Mouse (Mus musculus): Measurements from ENCODE around the gene Kcnk3. TPM values are rescaled to one million over a fixed set of nuclear protein-coding genes. Genes with fewer than 3 reads are reported as not detected.

Kcnk3 gene
- total RNA-seq, 1 experiment, result 0.31 TPM

GRCm38 (mm10) chr5:30556284-30556683, 31.7 kb upstream of the Kcnk3 start:
- no peaks in the 10 kb centered on the region for H3K36me3 ChIP-seq (ENCODE audit: control insufficient read depth, insufficient read depth, low read length, poor library complexity, severe bottlenecking)
- no peaks in the 10 kb centered on the region for H3K4me1 ChIP-seq (ENCODE audit: control insufficient read depth in 2 of 2, insufficient read depth in 2 of 2, low read length in 2 of 2, poor library complexity in 1 of 2)
- no peaks in the 10 kb centered on the region for H3K9me3 ChIP-seq (ENCODE audit: control insufficient read depth, insufficient read depth, low read depth, low read length)
- in situ Hi-C loops (cut with MboI; ENCODE audit: low sequenced_read_pairs in 2 of 2, unreplicated experiment in 2 of 2), result no loop called here
- DNase-seq (ENCODE audit: low read depth, low spot score), result no peak
- no peak for TF ChIP-seq ZC3H11A (IDR thresholded peaks at IDR 0.05; ENCODE audit: borderline replicate concordance, low read depth, low read length)
- TF ChIP-seq MAFK (IDR thresholded peaks at IDR 0.05; ENCODE audit: insufficient read depth, low read depth, low read length), result no peak
- no peak overlapping the region for H3K4me3 ChIP-seq (ENCODE audit: insufficient read depth in 1 of 2, low read depth in 1 of 2, low read length in 2 of 2, poor library complexity in 1 of 2, severe bottlenecking in 1 of 2)
- no peak overlapping the region for H3K9ac ChIP-seq (ENCODE audit: insufficient read depth, low read depth, low read length, poor library complexity, severe bottlenecking)
- H3K27ac ChIP-seq (ENCODE audit: insufficient read depth, low read depth, low read length, poor library complexity, severe bottlenecking), result no peak overlapping the region

GRCm38 (mm10) chr5:30559421-30559820, 28.5 kb upstream of the Kcnk3 start:
- in situ Hi-C loops (cut with MboI; ENCODE audit: low sequenced_read_pairs in 2 of 2, unreplicated experiment in 2 of 2), result no loop called here
- H3K36me3 ChIP-seq (ENCODE audit: control insufficient read depth, insufficient read depth, low read length, poor library complexity, severe bottlenecking), result no peaks in the 10 kb centered on the region
- no peak overlapping the region for H3K9ac ChIP-seq (ENCODE audit: insufficient read depth, low read depth, low read length, poor library complexity, severe bottlenecking)
- no peak for DNase-seq (ENCODE audit: low read depth, low spot score)
- TF ChIP-seq ZC3H11A (IDR thresholded peaks at IDR 0.05; ENCODE audit: borderline replicate concordance, low read depth, low read length), result no peak
- TF ChIP-seq ZNF384 (IDR thresholded peaks at IDR 0.05; ENCODE audit: low read depth, low read length), result no peak
- no peak for TF ChIP-seq MAFK (IDR thresholded peaks at IDR 0.05; ENCODE audit: insufficient read depth, low read depth, low read length)
- no peak for TF ChIP-seq HCFC1 (IDR thresholded peaks at IDR 0.05; ENCODE audit: borderline replicate concordance, insufficient read depth, low read length)
- TF ChIP-seq CHD2 (IDR thresholded peaks at IDR 0.05; ENCODE audit: low read depth, low read length), result no peak
- H3K9me3 ChIP-seq (ENCODE audit: control insufficient read depth, insufficient read depth, low read depth, low read length), result no peaks in the 10 kb centered on the region
- no peak overlapping the region for H3K4me3 ChIP-seq (ENCODE audit: insufficient read depth in 1 of 2, low read depth in 1 of 2, low read length in 2 of 2, poor library complexity in 1 of 2, severe bottlenecking in 1 of 2)
- H3K27ac ChIP-seq (ENCODE audit: insufficient read depth, low read depth, low read length, poor library complexity, severe bottlenecking), result no peak overlapping the region
- H3K4me1 ChIP-seq (ENCODE audit: control insufficient read depth in 2 of 2, insufficient read depth in 2 of 2, low read length in 2 of 2, poor library complexity in 1 of 2), result no peaks in the 10 kb centered on the region

- no peaks in the 10 kb centered on the region for H3K9me3 ChIP-seq (ENCODE audit: control insufficient read depth, insufficient read depth, low read depth, low read length)
- in situ Hi-C loops (cut with MboI; ENCODE audit: low sequenced_read_pairs in 2 of 2, unreplicated experiment in 2 of 2), result no loop called here
Observed at GRCm38 (mm10) chr5:30559986-30560493, 27.9 kb upstream of the Kcnk3 start.

GRCm38 (mm10) chr5:30568479-30568878, 19.5 kb upstream of the Kcnk3 start:
- DNase-seq (ENCODE audit: low read depth, low spot score), result no peak
- Histone ChIP-seq H3K9ac (ENCODE audit: insufficient read depth, low read depth, low read length, poor library complexity, severe bottlenecking) (no peak overlapping the region), H3K4me1 (ENCODE audit: control insufficient read depth in 2 of 2, insufficient read depth in 2 of 2, low read length in 2 of 2, poor library complexity in 1 of 2) (no peaks in the 10 kb centered on the region), H3K27ac (ENCODE audit: insufficient read depth, low read depth, low read length, poor library complexity, severe bottlenecking) (no peak overlapping the region), H3K9me3 (ENCODE audit: control insufficient read depth, insufficient read depth, low read depth, low read length) (no peaks in the 10 kb centered on the region), H3K36me3 (ENCODE audit: control insufficient read depth, insufficient read depth, low read length, poor library complexity, severe bottlenecking) (no peaks in the 10 kb centered on the region), H3K4me3 (ENCODE audit: insufficient read depth in 1 of 2, low read depth in 1 of 2, low read length in 2 of 2, poor library complexity in 1 of 2, severe bottlenecking in 1 of 2) (no peak overlapping the region)
- no peak for TF ChIP-seq HCFC1 (IDR thresholded peaks at IDR 0.05; ENCODE audit: borderline replicate concordance, insufficient read depth, low read length)
- no peak for TF ChIP-seq ZNF384 (IDR thresholded peaks at IDR 0.05; ENCODE audit: low read depth, low read length)
- no peak for TF ChIP-seq MAFK (IDR thresholded peaks at IDR 0.05; ENCODE audit: insufficient read depth, low read depth, low read length)
- no peak for TF ChIP-seq CHD2 (IDR thresholded peaks at IDR 0.05; ENCODE audit: low read depth, low read length)
- no peak for TF ChIP-seq ZC3H11A (IDR thresholded peaks at IDR 0.05; ENCODE audit: borderline replicate concordance, low read depth, low read length)
- in situ Hi-C loops (cut with MboI; ENCODE audit: low sequenced_read_pairs in 2 of 2, unreplicated experiment in 2 of 2), result no loop called here

More at GRCm38 (mm10) chr5:30559986-30560493, 27.9 kb upstream of the Kcnk3 start:
- TF ChIP-seq MAFK (IDR thresholded peaks at IDR 0.05; ENCODE audit: insufficient read depth, low read depth, low read length), result no peak
- no peak for TF ChIP-seq HCFC1 (IDR thresholded peaks at IDR 0.05; ENCODE audit: borderline replicate concordance, insufficient read depth, low read length)
- TF ChIP-seq ZNF384 (IDR thresholded peaks at IDR 0.05; ENCODE audit: low read depth, low read length), result no peak
- no peak for TF ChIP-seq ZC3H11A (IDR thresholded peaks at IDR 0.05; ENCODE audit: borderline replicate concordance, low read depth, low read length)
- no peak for TF ChIP-seq CHD2 (IDR thresholded peaks at IDR 0.05; ENCODE audit: low read depth, low read length)
- Histone ChIP-seq H3K9ac (ENCODE audit: insufficient read depth, low read depth, low read length, poor library complexity, severe bottlenecking) (no peak overlapping the region), H3K4me3 (ENCODE audit: insufficient read depth in 1 of 2, low read depth in 1 of 2, low read length in 2 of 2, poor library complexity in 1 of 2, severe bottlenecking in 1 of 2) (no peak overlapping the region), H3K36me3 (ENCODE audit: control insufficient read depth, insufficient read depth, low read length, poor library complexity, severe bottlenecking) (no peaks in the 10 kb centered on the region), H3K4me1 (ENCODE audit: control insufficient read depth in 2 of 2, insufficient read depth in 2 of 2, low read length in 2 of 2, poor library complexity in 1 of 2) (no peaks in the 10 kb centered on the region), H3K27ac (ENCODE audit: insufficient read depth, low read depth, low read length, poor library complexity, severe bottlenecking) (no peak overlapping the region)
- no peak for DNase-seq (ENCODE audit: low read depth, low spot score)

GRCm38 (mm10) chr5:30571820-30572219, 16.1 kb upstream of the Kcnk3 start:
- Histone ChIP-seq H3K4me1 (ENCODE audit: control insufficient read depth in 2 of 2, insufficient read depth in 2 of 2, low read length in 2 of 2, poor library complexity in 1 of 2) (no peaks in the 10 kb centered on the region), H3K36me3 (ENCODE audit: control insufficient read depth, insufficient read depth, low read length, poor library complexity, severe bottlenecking) (no peaks in the 10 kb centered on the region), H3K9ac (ENCODE audit: insufficient read depth, low read depth, low read length, poor library complexity, severe bottlenecking) (no peak overlapping the region), H3K27ac (ENCODE audit: insufficient read depth, low read depth, low read length, poor library complexity, severe bottlenecking) (no peak overlapping the region), H3K9me3 (ENCODE audit: control insufficient read depth, insufficient read depth, low read depth, low read length) (no peaks in the 10 kb centered on the region), H3K4me3 (ENCODE audit: insufficient read depth in 1 of 2, low read depth in 1 of 2, low read length in 2 of 2, poor library complexity in 1 of 2, severe bottlenecking in 1 of 2) (no peak overlapping the region)
- in situ Hi-C loops (cut with MboI; ENCODE audit: low sequenced_read_pairs in 2 of 2, unreplicated experiment in 2 of 2), result no loop called here
- DNase-seq (ENCODE audit: low read depth, low spot score), result no peak
- TF ChIP-seq ZNF384 (IDR thresholded peaks at IDR 0.05; ENCODE audit: low read depth, low read length) (no peak), CHD2 (IDR thresholded peaks at IDR 0.05; ENCODE audit: low read depth, low read length) (no peak), HCFC1 (IDR thresholded peaks at IDR 0.05; ENCODE audit: borderline replicate concordance, insufficient read depth, low read length) (no peak), ZC3H11A (IDR thresholded peaks at IDR 0.05; ENCODE audit: borderline replicate concordance, low read depth, low read length) (no peak), MAFK (IDR thresholded peaks at IDR 0.05; ENCODE audit: insufficient read depth, low read depth, low read length) (no peak)
